Mouse (Mus musculus): ENCODE results near the gene Uhrf1bp1l.

The Uhrf1bp1l gene

DNA sequence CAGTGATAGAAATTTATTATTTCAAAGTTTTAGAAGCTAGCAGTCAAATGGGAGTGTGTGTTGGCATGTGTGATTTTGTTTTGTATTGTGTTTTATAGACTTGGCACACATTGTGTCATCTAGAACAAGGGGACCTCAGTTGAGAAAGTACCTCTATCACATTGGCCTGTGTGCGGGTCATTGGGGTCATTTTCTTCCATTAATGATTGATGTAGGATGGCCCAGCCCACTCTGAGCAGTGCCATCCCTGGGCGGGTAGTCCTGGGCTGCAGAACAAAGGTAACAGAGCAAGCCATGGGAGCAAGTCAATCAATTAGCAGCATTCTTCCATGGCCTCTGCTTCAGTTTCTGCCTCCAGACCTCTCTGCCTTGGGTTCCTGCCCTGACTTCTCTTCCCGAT, 94.0 kb downstream of the Uhrf1bp1l start:
- no peak for DNase-seq (ENCODE audit: low read depth, low spot score)

DNA sequence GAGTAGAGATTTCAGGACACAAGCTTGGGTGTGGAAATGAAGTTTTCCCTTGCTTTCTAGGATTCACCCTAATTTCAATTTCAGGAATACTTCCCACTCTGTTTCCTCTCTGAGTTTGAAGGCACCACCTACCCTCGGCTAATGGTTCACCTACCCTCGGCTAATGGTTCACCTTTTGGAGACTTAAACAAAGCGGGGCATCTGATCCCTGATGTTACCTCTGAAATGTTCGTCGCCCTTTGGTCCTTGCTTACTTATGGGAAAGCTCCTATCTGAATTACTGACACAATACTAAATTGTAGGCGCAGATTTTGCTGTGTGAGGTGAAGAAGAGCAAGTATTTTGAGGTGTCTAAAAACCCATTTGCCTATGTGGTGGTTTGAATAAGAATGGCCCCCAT, 106.2 kb downstream of the Uhrf1bp1l start:
- DNase-seq (ENCODE audit: low read depth, low spot score) = no peak

DNA sequence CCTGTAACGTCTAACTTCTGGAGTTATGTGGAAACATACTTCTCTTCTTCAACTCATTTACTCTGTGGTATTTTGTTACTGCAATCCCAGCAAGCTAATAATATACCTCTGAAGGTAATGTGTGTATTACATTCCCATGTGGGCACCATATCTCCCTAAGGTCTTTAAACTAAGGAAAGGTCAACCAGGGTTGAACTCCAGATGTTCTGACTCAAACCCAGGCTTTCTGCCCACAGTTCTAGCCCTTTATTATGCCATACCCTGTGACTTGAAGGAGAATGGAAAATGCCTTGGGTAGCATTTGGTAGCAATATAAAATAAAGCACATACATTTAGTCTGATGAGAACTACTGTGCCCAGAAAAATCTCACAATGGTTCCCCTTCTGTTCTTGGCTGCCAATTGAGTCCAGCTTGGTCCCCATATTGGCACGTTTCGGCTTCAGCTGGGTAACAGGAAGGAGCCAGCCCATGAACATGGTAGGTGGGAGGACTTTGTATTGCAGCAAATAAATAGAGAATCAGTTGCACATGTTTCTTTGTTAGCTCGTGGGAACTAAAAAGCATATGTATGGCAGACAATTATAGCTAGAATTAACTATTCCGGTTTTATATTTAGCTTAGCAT, 110.6 kb downstream of the Uhrf1bp1l start:
- no peak for DNase-seq (ENCODE audit: low read depth, low spot score)

DNA sequence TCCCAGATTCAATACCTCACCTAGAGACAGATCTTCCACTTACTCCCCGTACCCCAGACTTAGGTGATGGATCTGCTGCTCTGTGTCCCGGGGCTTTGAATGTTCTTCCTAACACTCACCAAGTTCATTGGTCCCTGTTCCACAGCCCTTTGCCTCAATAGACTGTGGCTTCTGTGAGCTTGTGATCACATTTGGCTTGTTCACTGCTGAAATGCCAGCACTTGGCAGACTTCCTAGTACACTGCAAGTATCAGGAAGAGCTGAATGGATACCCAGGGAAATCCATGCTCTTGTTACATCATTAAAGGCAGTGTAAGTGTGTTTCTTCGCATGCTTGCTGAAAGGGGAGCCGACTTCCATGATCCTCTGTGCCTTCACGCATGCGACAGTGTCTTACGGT, 111.5 kb downstream of the Uhrf1bp1l start:
- no peak for DNase-seq (ENCODE audit: low read depth, low spot score)

DNA sequence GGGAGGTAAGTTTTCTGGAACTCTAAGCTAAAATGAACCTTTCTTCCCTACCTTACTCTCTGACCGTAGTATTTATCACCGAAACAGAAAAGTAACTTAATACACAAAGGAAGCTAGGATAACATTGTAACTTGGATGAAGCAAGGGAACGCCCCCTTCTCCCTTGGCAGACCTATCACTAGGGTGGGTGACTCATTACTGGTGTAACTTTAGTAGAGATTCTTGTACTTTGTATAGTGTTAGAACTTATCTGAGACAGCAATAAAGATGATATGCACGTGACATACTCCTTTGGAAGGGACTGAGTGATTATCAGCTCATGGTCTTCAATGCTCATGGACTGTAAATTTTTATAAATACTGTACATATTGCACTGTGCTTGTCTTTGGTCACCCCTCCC, 123.4 kb downstream of the Uhrf1bp1l start:
- DNase-seq (ENCODE audit: low read depth, low spot score) = no peak

DNA sequence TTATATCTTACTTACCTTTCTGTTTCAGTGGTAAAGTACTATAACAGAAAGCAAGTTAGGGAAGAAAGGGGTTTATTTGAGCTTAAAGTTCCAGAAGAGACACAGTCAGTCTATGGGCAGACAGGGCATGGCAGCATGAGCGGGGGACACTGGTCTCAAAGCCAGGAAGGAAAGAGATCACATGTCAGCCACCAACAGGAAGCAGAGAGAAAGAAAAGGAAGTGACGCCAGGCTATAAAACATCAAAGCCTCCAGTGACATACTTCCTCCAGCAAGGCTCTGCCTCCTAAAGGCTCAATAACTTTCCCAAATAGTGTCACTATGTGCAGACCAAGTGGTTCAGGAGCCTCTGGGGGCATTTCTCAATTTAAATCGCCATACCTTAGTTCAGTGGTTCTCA, 124.0 kb downstream of the Uhrf1bp1l start:
- DNase-seq (ENCODE audit: low read depth, low spot score) = no peak
